Mouse (Mus musculus) midbrain, embryonic 11.5 days (tissue): ENCODE data around the gene Lamc2. TPM values are rescaled to one million over a fixed set of nuclear protein-coding genes. Genes with fewer than 3 reads are reported as not detected.

Source experiments
- ATAC-seq: fragments of 200-750 bp; cut with Nextera tagmentation; 2 replicates; pipeline ENCODE4 v1.8.0; 2017; ENCODE audit warnings: moderate TSS enrichment, moderate library complexity; ENCODE audit not compliant: low FRiP score
- DNase-seq: peaks from one replicate; pipeline ENCODE4 v3.0.0; 2015; ENCODE audit warnings: low spot score; ENCODE audit errors: missing footprints
- H3K27ac ChIP-seq: fragments of 300-500 bp; sonication (generic); 2 replicates; pipeline ENCODE4 v1.5.1; 2014; ENCODE audit warnings: low read depth, low read length
- H3K27me3 ChIP-seq: fragments of 300-500 bp; sonication (generic); 2 replicates; pipeline ENCODE4 v1.6.1; 2014; ENCODE audit warnings: mild to moderate bottlenecking, low read length, moderate library complexity, mixed read lengths; ENCODE audit not compliant: control insufficient read depth, insufficient read depth
- H3K36me3 ChIP-seq: fragments of 300-500 bp; sonication (generic); 2 replicates; pipeline ENCODE4 v1.6.1; 2014; ENCODE audit warnings: mild to moderate bottlenecking, low read length, moderate library complexity, mixed read lengths; ENCODE audit not compliant: control insufficient read depth, insufficient read depth
- H3K4me1 ChIP-seq: fragments of 300-500 bp; sonication (generic); 2 replicates; pipeline ENCODE4 v1.6.1; 2014; ENCODE audit warnings: low read length; ENCODE audit not compliant: control insufficient read depth, insufficient read depth
- H3K4me2 ChIP-seq: fragments of 300-500 bp; sonication (generic); 2 replicates; pipeline ENCODE4 v1.6.1; 2014; ENCODE audit warnings: mild to moderate bottlenecking, moderate library complexity
- H3K4me3 ChIP-seq: fragments of 300-500 bp; sonication (generic); 2 replicates; pipeline ENCODE4 v1.5.1; 2014; ENCODE audit warnings: low read depth, low read length
- H3K9ac ChIP-seq: fragments of 300-500 bp; sonication (generic); 2 replicates; pipeline ENCODE4 v1.6.1; 2014; ENCODE audit warnings: low read length
- H3K9me3 ChIP-seq: fragments of 300-500 bp; sonication (generic); 2 replicates; pipeline ENCODE4 v1.6.1; 2016; ENCODE audit warnings: low read length; ENCODE audit not compliant: control insufficient read depth
- WGBS: fragments of 180-500 bp; shearing (Covaris S2); extraction: QIAGEN DNeasy Blood & Tissue Kit; methylation state at CpG from one replicate; pipeline ENCODE4 v1.1.7; 2014; 5-methylcytosine and 5-hydroxymethylcytosine counted together
- polyA plus RNA-seq: library from polyadenylated mRNA; unstranded; fragments of >200 nt; fragmentation: Nextera tagmentation; extraction: Ambion mirVana; gene quantifications from 2 replicates; pipeline ENCODE4 v1.2.1, GENCODE M21; 2014

The Lamc2 gene
- polyA plus RNA-seq, 1 experiment from 2014 or later, result 0.51 TPM

DNA sequence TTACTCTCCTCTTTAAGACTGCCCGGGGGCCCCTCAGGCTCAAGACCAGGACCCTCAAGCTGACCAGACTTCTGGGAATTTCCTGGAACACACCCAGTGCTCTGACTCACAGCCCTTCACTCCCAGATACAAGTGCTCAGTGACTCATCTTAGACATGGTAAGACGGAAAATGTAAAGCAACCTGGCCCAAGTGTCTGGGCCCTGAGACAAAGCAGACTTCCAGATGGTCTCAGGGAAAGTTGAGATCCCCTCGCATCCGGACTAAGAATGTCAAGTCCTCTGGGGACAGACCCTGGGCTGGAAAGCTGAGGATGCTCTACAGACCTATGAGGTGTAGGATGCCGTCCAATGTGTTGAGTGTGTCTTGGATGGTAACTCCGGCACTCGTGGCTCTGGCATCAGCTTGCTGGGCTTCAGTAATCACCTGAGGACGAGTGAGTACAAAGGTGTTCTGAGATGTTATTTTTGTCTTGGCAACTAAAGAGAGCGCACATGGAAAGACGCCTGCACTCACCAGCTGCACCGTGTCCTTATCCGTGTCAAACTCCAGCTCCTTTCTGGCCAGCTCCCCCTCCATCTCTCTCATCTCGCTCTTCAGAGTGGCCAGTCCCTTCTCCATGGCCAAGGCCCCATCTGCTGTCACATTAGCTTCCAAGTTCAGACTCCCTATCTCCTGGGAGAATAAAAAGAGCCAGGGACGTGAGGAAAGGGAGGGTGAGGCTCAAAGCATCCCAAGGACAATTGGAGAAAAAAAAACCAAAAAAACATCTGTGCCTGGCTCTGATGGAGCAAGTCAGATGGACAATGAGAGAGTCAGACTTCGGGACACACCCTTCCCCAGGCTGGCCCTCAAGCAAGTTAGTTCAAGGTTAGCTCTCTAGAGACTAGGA, 59.5 kb downstream of the Lamc2 start:
- no peak for ATAC-seq
- WGBS, result 88% methylated on average over 15 of the region's 15 CpGs
- H3K27ac ChIP-seq, result no peak overlapping the region

DNA sequence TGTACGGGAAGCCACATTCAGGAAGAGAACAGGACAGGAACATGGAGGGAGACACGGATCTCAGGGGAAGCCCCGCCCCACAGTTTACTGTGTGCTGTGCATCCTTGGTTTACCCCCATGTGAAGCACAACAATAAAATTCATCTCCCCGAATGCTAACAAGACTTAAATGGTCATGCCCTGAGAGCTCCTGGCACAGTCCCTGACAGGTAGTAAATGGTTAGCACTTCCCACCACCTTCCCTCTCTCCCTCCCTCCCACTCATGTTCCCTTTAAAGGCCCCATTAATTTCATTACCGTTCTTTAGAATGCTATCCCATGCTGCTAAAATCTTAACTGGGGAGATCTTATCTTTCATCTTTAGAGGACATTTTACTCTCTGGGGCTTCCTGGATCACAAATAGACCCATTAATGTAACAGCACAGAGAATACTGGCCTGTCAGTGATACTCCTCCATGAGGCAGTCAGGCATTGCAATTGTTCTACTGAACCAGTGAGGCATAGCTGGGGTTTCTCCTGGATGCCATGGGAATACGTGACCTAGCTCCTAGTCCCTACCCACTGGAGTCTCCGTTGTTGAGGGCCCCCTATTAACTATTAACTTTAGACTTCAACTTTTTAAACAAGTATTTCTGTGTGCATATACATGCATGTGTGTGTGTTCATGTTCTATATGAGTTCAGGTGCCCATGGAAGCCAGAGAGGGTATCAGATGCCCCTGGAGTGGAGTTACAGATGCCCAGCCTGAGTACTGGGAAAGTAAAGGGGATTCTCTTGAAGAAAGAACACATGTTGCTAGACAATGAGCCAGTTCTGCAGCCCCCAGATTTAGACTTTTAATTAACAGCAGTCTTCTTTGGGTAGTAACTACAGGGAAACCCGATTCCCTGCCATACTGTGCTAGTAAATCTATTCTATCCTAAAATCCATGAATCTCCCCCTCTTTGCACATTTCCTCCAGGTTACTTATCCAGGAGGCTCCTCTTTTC, 60.7 kb downstream of the Lamc2 start:
- 76% methylated on average over 8 of the region's 8 CpGs for WGBS
- no peaks in the 10 kb centered on the region for H3K9me3 ChIP-seq
- no peaks in the 10 kb centered on the region for H3K27me3 ChIP-seq
- H3K4me3 ChIP-seq, result no peak overlapping the region
- no peak overlapping the region for H3K9ac ChIP-seq
- no peak overlapping the region for H3K4me2 ChIP-seq
- DNase-seq (peak; percentile 57), ATAC-seq (no peak)
- H3K4me1 ChIP-seq, result no peaks in the 10 kb centered on the region
- no peaks in the 10 kb centered on the region for H3K36me3 ChIP-seq
- no peak overlapping the region for H3K27ac ChIP-seq

More for the DNA sequence above, 59.5 kb downstream of the Lamc2 start:
- no peak overlapping the region for H3K9ac ChIP-seq
- no peaks in the 10 kb centered on the region for H3K27me3 ChIP-seq
- no peak for DNase-seq
- no peaks in the 10 kb centered on the region for H3K36me3 ChIP-seq
- H3K4me1 ChIP-seq, result no peaks in the 10 kb centered on the region
- H3K9me3 ChIP-seq, result no peaks in the 10 kb centered on the region
- H3K4me3 ChIP-seq, result no peak overlapping the region
- no peak overlapping the region for H3K4me2 ChIP-seq

DNA sequence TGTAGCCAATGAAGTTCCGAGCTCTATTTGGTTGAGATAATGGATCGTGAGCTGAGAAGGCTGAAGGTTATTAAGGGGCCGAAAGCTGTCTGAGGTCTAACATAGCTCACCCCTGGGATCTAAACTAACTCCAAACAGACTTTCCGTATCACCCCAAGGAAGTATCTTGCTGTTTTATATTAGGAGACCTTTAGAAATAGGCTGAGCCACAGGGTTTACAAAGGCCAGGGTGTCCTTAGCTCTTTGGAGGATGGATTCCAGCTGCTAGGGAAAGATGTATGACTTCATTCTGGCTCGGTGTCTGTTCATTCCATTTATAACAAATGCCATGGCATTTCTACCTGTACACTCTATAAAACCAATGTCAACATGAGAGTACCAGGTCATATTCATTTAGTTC, 61.7 kb downstream of the Lamc2 start:
- Histone ChIP-seq H3K4me2 (no peak overlapping the region), H3K9ac (no peak overlapping the region), H3K27me3 (no peaks in the 10 kb centered on the region), H3K4me1 (no peaks in the 10 kb centered on the region), H3K9me3 (no peaks in the 10 kb centered on the region), H3K27ac (no peak overlapping the region), H3K36me3 (no peaks in the 10 kb centered on the region), H3K4me3 (no peak overlapping the region)
- DNase-seq (peak; percentile 72), ATAC-seq (no peak)
- WGBS, result 87% methylated on average over 5 of the region's 5 CpGs

- no peak overlapping the region for H3K27ac ChIP-seq
- no peaks in the 10 kb centered on the region for H3K4me1 ChIP-seq
- DNase-seq, result peak; percentile 26
- no peak overlapping the region for H3K4me3 ChIP-seq
- WGBS, result 89% methylated on average over 4 of the region's 4 CpGs
- H3K9ac ChIP-seq, result no peak overlapping the region
- no peaks in the 10 kb centered on the region for H3K36me3 ChIP-seq
- H3K4me2 ChIP-seq, result no peak overlapping the region
- no peaks in the 10 kb centered on the region for H3K27me3 ChIP-seq
- ATAC-seq, result no peak
- H3K9me3 ChIP-seq, result no peaks in the 10 kb centered on the region
These were observed 63.5 kb downstream of the Lamc2 start for GRCm38 (mm10) chr1:153122764-153123163.

- Histone ChIP-seq H3K27ac (no peak overlapping the region), H3K4me1 (no peaks in the 10 kb centered on the region), H3K36me3 (no peaks in the 10 kb centered on the region), H3K4me3 (no peak overlapping the region), H3K4me2 (no peak overlapping the region), H3K9ac (no peak overlapping the region), H3K27me3 (no peaks in the 10 kb centered on the region), H3K9me3 (no peaks in the 10 kb centered on the region)
- DNase-seq, result no peak
- no peak for ATAC-seq
- 91% methylated on average over 5 of the region's 5 CpGs for WGBS
These were observed 64.9 kb downstream of the Lamc2 start for GRCm38 (mm10) chr1:153121320-153121719.

GRCm38 (mm10) chr1:153120544-153120943, 65.7 kb downstream of the Lamc2 start:
- DNase-seq, result no peak
- Histone ChIP-seq H3K27ac (no peak overlapping the region), H3K36me3 (no peaks in the 10 kb centered on the region), H3K4me3 (no peak overlapping the region), H3K9me3 (no peaks in the 10 kb centered on the region), H3K4me1 (no peaks in the 10 kb centered on the region), H3K9ac (no peak overlapping the region), H3K4me2 (no peak overlapping the region), H3K27me3 (no peaks in the 10 kb centered on the region)
- no peak for ATAC-seq
- 74% methylated on average over 6 of the region's 6 CpGs for WGBS

DNA sequence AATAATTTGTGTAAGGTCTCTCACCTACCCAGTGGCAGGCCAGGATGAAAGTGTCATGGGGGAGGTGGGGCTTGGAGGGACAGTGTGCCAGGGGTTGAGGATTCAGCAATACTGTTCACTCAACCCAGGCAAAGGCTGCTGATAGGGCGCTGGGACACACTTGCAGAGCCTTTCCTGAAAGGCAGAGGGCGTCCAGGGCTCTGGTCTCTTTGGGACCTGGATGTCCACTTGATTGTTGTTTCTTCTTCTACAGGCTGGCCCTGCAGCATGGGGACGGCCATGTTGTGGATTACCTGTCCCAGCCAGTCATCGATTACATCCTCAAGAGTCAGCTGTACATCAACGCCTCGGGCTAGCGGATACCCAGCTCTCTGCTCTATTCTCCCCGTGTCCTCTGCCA, 70.9 kb downstream of the Lamc2 start:
- no peak overlapping the region for H3K27ac ChIP-seq
- 80% methylated on average over 8 of the region's 8 CpGs for whole genome bisulfite sequencing
- H3K9ac ChIP-seq, result no peak overlapping the region
- H3K4me3 ChIP-seq, result no peak overlapping the region
- ATAC-seq, result no peak
- no peaks in the 10 kb centered on the region for H3K9me3 ChIP-seq
- DNase-seq, result peak; percentile 62
- H3K36me3 ChIP-seq, result no peaks in the 10 kb centered on the region
- no peaks in the 10 kb centered on the region for H3K27me3 ChIP-seq
- H3K4me1 ChIP-seq, result no peaks in the 10 kb centered on the region
- no peak overlapping the region for H3K4me2 ChIP-seq

DNA sequence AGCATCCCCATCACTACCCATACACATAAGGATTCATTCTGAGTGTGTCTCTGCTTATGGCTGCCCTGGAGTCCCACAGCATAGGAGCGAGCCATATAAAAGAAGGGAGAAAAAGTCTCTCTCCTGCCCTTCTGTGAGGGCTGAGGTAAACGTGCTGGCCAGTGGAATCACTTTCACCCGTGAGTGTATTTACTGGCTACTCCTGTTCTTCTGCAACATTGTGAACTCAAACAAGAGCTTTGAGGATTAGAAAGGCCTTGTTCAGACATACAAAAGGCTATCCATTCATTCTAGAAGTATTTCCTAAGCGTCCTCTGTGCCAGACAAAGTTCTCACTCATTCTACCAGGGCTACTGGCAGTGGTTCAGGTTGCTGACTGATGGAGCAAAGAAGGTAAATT, 74.7 kb downstream of the Lamc2 start:
- DNase-seq, result peak; percentile 77
- no peak for ATAC-seq
- 67% methylated on average over 4 of the region's 4 CpGs for WGBS
- Histone ChIP-seq H3K4me2 (no peak overlapping the region), H3K4me3 (no peak overlapping the region), H3K27me3 (no peaks in the 10 kb centered on the region), H3K27ac (no peak overlapping the region), H3K36me3 (no peaks in the 10 kb centered on the region), H3K9me3 (no peaks in the 10 kb centered on the region), H3K9ac (no peak overlapping the region), H3K4me1 (no peaks in the 10 kb centered on the region)

DNA sequence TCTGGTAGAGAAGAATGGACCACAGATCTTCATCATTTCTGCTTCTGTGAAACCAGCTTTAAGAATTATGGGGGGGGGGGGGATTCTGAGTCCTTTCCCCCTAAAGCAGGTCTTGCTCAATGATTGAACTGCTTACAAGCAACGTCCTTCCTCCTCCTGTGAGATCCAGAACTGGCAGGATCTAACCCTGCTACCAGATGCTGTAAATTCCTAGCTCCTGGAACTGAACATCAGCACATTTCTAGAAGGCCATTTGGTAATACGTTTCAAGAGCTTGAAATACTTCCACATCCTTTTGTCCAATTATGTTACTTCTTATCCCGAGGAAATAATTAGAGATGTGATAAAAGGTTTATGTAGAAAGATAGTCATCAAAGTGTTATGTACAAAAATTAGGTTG, 76.4 kb downstream of the Lamc2 start:
- H3K27me3 ChIP-seq, result no peaks in the 10 kb centered on the region
- no peaks in the 10 kb centered on the region for H3K4me1 ChIP-seq
- H3K4me3 ChIP-seq, result no peak overlapping the region
- WGBS, result 82% methylated on average over 3 of the region's 3 CpGs
- H3K4me2 ChIP-seq, result no peak overlapping the region
- H3K36me3 ChIP-seq, result no peaks in the 10 kb centered on the region
- ATAC-seq, result no peak
- no peak overlapping the region for H3K27ac ChIP-seq
- no peak overlapping the region for H3K9ac ChIP-seq
- peak; percentile 65 for DNase-seq
- no peaks in the 10 kb centered on the region for H3K9me3 ChIP-seq
